Mouse (Mus musculus): ENCODE measurements around the gene Cars. TPM values are rescaled to one million over a fixed set of nuclear protein-coding genes. Genes with fewer than 3 reads are reported as not detected.
"Not testable (repeated sequence)": the region's sequence is repeated elsewhere in the genome, so short reads cannot be mapped to it uniquely, and the experiment has no call there.

Gene Cars
- polyA plus RNA-seq, 1 experiment from 2014 or later, result 34.7 TPM

DNA sequence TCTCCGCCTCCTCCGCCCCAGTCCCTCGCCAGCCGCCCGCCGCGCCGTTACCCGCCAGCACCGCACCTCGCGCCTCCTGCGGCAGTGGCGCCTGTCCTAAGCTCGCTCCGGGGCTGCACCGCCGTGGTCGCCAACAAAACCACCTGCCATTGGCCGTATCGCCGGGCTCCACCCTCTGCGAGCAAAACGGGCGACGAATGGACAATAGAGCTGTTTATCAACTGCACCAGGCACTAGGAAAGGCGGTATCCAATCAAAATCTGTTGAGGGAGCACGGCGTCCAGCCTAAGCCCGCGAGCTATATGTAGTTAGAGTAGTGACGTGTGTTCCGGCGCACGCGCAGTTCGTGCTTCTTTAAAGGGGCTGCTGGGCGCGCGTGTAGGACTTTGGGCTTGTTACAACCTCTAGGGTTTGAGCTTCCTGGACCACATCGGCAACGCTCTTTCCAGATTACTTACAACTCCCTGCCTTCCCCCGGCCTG, 50.9 kb downstream of the Cars start, which contains the start of gene Nap1l4:
Gene Nap1l4 (minus strand): TSS at position 131 of the 482 bp plus-strand sequence.
- Histone ChIP-seq H3K4me1 (replicated peaks; ENCODE audit: insufficient read depth, low read length) (peaks cover 11% of the 10 kb centered on the region), H3K9me3 (replicated peaks; ENCODE audit: low read length) (no peaks in the 10 kb centered on the region), H3K4me3 (replicated peaks; ENCODE audit: low read depth, low read length) (peak within 1 kb of the TSS; percentile 66), H3K27ac (peak within 1 kb of the TSS; percentile 87), H3K36me3 (ENCODE audit: insufficient read depth, low read length) (0 out of 2 replicates have a peak, but pooled peaks cover 2% of the 10 kb centered on the region), H3K4me2 (ENCODE audit: low read length) (peak within 1 kb of the TSS; percentile 79), H3K9ac (ENCODE audit: low read depth, low read length) (peak within 1 kb of the TSS; percentile 77), H3K27me3 (ENCODE audit: insufficient read depth, low read length) (no peaks in the 10 kb centered on the region)
- under 1% methylated on average over 43 of the region's 43 CpGs for WGBS
- TF ChIP-seq CTCF (IDR thresholded peaks at IDR 0.05; ENCODE audit: low read depth), result 0 out of 2 replicates have a peak, but pooled peaks have one; percentile 15
- ATAC-seq (replicated peaks; ENCODE audit: low FRiP score, low read depth) (peak; percentile 99), DNase-seq (ENCODE audit: low spot score) (peak; percentile 100)

DNA sequence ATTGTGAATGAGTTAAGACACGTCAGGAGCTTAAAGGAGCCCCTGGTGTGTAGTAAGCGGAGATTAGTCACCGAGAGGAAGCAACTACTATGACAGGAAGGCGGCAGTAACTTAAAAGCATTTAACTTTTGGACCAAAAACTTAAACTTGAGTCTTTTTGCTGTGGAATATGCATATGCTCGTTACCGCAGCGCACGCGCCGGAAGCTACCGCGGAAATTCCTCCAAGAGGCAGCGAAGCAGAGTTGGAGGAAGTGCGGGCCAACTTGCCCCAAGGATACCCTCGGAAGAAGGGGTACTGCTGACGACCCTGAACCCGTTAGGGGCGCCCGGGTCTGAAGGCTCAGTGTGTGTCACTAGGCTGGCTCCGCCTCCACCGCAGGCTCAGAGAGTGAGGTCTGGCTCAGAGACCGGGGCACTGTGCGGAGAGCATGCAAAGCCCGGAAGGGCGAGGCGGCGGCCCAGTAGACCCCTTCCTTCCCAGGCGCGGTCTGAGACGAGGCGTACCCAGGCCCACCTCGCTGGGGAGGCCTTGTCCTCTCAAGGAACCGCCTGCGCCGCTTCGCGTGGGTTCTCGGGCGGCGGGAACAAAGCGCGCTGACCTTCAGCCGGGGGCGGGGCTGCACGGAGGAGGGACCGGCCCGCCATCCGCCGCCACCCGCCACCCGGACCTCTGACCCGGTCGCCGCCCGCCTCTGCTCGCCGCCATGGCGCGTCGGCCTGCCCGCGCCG, 51.5 kb downstream of the Cars start:
- ATAC-seq (replicated peaks; ENCODE audit: low FRiP score, low read depth) (peak; percentile 82), DNase-seq (ENCODE audit: low spot score) (peak; percentile 72)
- Histone ChIP-seq H3K4me2 (ENCODE audit: low read length) (peak overlapping the region; percentile 79), H3K4me3 (replicated peaks; ENCODE audit: low read depth, low read length) (peak overlapping the region; percentile 66), H3K4me1 (replicated peaks; ENCODE audit: insufficient read depth, low read length) (peaks cover 11% of the 10 kb centered on the region), H3K27ac (peak overlapping the region; percentile 87), H3K27me3 (ENCODE audit: insufficient read depth, low read length) (no peaks in the 10 kb centered on the region), H3K36me3 (ENCODE audit: insufficient read depth, low read length) (0 out of 2 replicates have a peak, but pooled peaks cover 2% of the 10 kb centered on the region), H3K9me3 (replicated peaks; ENCODE audit: low read length) (no peaks in the 10 kb centered on the region), H3K9ac (ENCODE audit: low read depth, low read length) (peak overlapping the region; percentile 77)
- no peak for TF ChIP-seq CTCF (IDR thresholded peaks at IDR 0.05; ENCODE audit: low read depth)
- 0% methylated on average over 44 of the region's 63 CpGs for WGBS

DNA sequence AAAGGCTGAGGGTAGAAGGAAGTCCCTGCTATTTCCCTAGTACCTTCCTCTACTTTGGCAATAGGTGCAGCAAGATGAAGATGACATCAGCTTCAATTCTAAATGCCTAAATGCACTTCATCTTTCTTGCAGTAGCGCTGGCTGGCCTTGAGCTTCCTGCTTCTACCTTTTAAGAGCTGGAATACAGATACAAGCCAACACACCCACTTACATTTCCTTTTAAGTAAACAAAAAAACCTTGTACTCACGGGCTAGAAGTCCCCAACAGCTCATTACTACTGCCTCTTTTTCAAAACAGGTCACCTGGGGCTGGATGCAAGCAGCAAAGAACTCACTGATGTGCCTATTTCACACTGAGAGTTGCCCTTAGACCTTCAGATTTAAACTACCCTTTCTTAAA, 53.3 kb downstream of the Cars start:
- Histone ChIP-seq H3K36me3 (ENCODE audit: insufficient read depth, low read length) (0 out of 2 replicates have a peak, but pooled peaks cover 2% of the 10 kb centered on the region), H3K4me2 (ENCODE audit: low read length) (no peak overlapping the region), H3K27ac (no peak overlapping the region), H3K4me3 (replicated peaks; ENCODE audit: low read depth, low read length) (no peak overlapping the region), H3K9me3 (replicated peaks; ENCODE audit: low read length) (no peaks in the 10 kb centered on the region), H3K9ac (ENCODE audit: low read depth, low read length) (no peak overlapping the region), H3K4me1 (replicated peaks; ENCODE audit: insufficient read depth, low read length) (peaks cover 11% of the 10 kb centered on the region), H3K27me3 (ENCODE audit: insufficient read depth, low read length) (no peaks in the 10 kb centered on the region)
- 41% methylated on average over 2 of the region's 2 CpGs for whole genome bisulfite sequencing
- ATAC-seq (replicated peaks; ENCODE audit: low FRiP score, low read depth), result no peak
- no peak for TF ChIP-seq CTCF (IDR thresholded peaks at IDR 0.05; ENCODE audit: low read depth)
- no peak for DNase-seq (ENCODE audit: low spot score)

DNA sequence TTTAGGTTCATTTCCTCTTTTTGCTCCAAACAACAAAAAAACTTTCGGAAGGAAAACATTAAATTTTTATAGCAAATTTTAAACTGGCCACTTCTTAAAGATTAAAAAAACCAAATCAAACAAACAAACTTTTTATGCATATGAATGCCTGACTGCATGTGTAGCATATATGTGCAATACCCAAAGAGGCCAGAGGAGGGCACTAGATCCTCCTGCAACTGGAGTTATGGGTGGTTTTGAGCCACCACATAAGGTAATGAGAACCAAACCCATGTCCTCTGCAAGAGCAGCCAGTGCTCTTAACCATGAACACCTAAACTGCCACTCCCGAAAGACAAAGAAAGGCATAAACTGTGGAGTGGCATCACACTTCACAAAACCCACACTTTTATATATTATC, 55.5 kb downstream of the Cars start:
- Histone ChIP-seq H3K9ac (ENCODE audit: low read depth, low read length) (no peak overlapping the region), H3K9me3 (replicated peaks; ENCODE audit: low read length) (no peaks in the 10 kb centered on the region), H3K27ac (no peak overlapping the region), H3K4me2 (ENCODE audit: low read length) (no peak overlapping the region), H3K27me3 (ENCODE audit: insufficient read depth, low read length) (no peaks in the 10 kb centered on the region), H3K4me1 (replicated peaks; ENCODE audit: insufficient read depth, low read length) (peaks cover 11% of the 10 kb centered on the region; the same call in 1 of the 2 replicates), H3K36me3 (ENCODE audit: insufficient read depth, low read length) (0 out of 2 replicates have a peak, but pooled peaks cover 2% of the 10 kb centered on the region), H3K4me3 (replicated peaks; ENCODE audit: low read depth, low read length) (no peak overlapping the region)
- 96% methylated on average over 2 of the region's 2 CpGs for WGBS
- ATAC-seq (replicated peaks; ENCODE audit: low FRiP score, low read depth) (no peak), DNase-seq (ENCODE audit: low spot score) (peak; percentile 35)
- TF ChIP-seq CTCF (IDR thresholded peaks at IDR 0.05; ENCODE audit: low read depth), result peak; percentile 69

DNA sequence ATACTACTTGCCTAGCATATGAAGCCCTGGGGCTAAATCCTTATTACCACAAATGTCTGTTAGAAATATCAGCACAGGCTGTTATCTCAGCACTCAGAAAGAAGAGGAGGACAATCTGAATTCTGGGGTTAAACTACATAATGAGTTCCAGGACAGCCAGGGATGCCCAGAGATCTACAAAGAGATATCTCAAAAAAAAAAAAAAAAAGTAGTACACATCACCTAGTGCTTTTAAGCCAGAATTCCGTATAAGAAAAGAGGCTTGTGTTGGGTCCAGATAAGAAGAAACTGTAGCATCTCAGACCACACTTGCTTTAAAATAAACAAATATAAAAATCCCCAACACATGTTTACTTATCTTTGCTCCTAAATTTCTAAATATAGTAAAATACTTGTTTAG, 61.2 kb downstream of the Cars start:
- TF ChIP-seq CTCF (IDR thresholded peaks at IDR 0.05; ENCODE audit: low read depth), result no peak
- no peak overlapping the region for H3K27ac ChIP-seq
- H3K9ac ChIP-seq (ENCODE audit: low read depth, low read length), result no peak overlapping the region
- H3K27me3 ChIP-seq (ENCODE audit: insufficient read depth, low read length), result no peaks in the 10 kb centered on the region
- H3K4me1 ChIP-seq (replicated peaks; ENCODE audit: insufficient read depth, low read length), result no peaks in the 10 kb centered on the region
- WGBS, result 73% methylated on average over 1 of the region's 1 CpGs
- ATAC-seq (replicated peaks; ENCODE audit: low FRiP score, low read depth) (no peak), DNase-seq (ENCODE audit: low spot score) (no peak)
- no peaks in the 10 kb centered on the region for H3K9me3 ChIP-seq (replicated peaks; ENCODE audit: low read length)
- no peak overlapping the region for H3K4me3 ChIP-seq (replicated peaks; ENCODE audit: low read depth, low read length)
- H3K36me3 ChIP-seq (ENCODE audit: insufficient read depth, low read length), result peaks cover 35% of the 10 kb centered on the region
- H3K4me2 ChIP-seq (ENCODE audit: low read length), result no peak overlapping the region

DNA sequence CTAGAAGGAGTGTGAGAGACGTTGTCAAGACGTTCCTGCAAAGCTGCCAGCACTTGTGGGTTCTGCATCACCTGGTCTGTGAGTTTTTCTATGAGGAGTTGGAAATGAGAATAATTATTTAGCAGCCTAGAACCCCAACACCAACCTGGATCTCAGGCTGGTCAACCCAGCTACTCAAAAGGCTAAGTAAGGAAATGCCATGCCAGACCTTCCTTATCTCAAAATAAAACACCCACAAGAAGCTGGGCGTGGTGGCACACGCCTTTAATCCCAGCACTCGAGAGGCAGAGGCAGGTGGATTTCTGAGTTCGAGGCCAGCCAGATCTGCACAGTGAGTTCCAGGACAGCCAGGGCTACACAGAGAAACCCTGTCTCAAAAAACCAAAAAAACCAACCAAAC, 61.7 kb downstream of the Cars start:
- H3K36me3 ChIP-seq (ENCODE audit: insufficient read depth, low read length), result peaks cover 38% of the 10 kb centered on the region
- not testable (repeated sequence) for H3K27me3 ChIP-seq (ENCODE audit: insufficient read depth, low read length); H3K4me3 ChIP-seq (replicated peaks; ENCODE audit: low read depth, low read length); H3K4me2 ChIP-seq (ENCODE audit: low read length); H3K9me3 ChIP-seq (replicated peaks; ENCODE audit: low read length); H3K4me1 ChIP-seq (replicated peaks; ENCODE audit: insufficient read depth, low read length); DNase-seq (ENCODE audit: low spot score); H3K9ac ChIP-seq (ENCODE audit: low read depth, low read length); ATAC-seq (replicated peaks; ENCODE audit: low FRiP score, low read depth); H3K27ac ChIP-seq
- 87% methylated on average over 6 of the region's 6 CpGs for WGBS
